Mouse (Mus musculus): ENCODE measurements around the gene Rbfox1. TPM values are rescaled to one million over a fixed set of nuclear protein-coding genes. Genes with fewer than 3 reads are reported as not detected.

Rbfox1 gene
- polyA plus RNA-seq, 1 experiment from 2014 or later, result 103 TPM

DNA sequence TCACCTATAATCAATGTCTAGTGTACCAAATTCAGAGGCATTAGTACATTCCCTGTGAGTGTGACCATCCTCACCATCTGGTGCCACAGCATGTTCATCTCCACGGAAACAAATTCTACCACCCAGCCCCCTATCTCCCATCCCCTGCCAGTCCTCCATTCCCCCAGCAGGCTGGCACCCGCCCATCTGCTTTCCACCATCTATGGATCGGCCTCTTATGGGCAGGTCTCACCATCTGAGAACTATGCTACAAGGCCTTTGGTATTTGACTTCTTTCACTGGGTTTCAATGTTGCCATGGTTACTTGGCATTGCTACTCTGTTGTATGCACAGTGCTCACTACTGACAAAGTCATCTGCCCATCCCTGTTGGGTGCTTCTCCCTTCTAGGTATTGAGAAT lies 1340.8 kb downstream of the Rbfox1 start:
- Histone ChIP-seq H3K9ac (replicated peaks) (no peak overlapping the region), H3K4me2 (replicated peaks) (no peak overlapping the region), H3K27me3 (no peaks in the 10 kb centered on the region), H3K27ac (no peak overlapping the region), H3K4me1 (replicated peaks) (no peaks in the 10 kb centered on the region), H3K9me3 (no peaks in the 10 kb centered on the region), H3K4me3 (replicated peaks) (no peak overlapping the region), H3K36me3 (0 out of 2 replicates have a peak, but pooled peaks cover 3% of the 10 kb centered on the region)
- WGBS, result 81% methylated on average over 3 of the region's 3 CpGs
- ATAC-seq, result peak; percentile 50; the same call in 1 of the 2 replicates

DNA sequence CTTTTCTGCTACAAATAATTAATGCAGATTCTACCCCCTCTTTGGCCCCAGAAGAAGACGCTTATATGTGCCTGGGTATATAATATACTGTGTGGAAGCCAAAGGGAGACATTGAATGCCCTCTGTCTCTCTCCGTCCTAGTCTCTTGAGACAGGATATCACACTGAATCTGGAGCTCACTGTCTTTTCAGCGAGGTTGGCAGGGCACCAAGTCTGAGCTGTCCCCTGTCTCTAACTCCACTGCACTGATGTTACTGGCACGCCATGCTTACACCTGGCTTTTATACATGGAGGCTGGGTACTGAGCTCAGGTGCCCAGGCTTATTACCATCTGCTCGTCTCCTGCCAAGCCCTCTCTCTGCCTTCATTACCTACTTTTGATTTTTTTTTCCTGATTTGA lies 1343.1 kb downstream of the Rbfox1 start:
- Histone ChIP-seq H3K36me3 (0 out of 2 replicates have a peak, but pooled peaks cover 3% of the 10 kb centered on the region), H3K4me3 (replicated peaks) (no peak overlapping the region), H3K27me3 (no peaks in the 10 kb centered on the region), H3K4me1 (replicated peaks) (no peaks in the 10 kb centered on the region), H3K4me2 (replicated peaks) (no peak overlapping the region), H3K9me3 (no peaks in the 10 kb centered on the region), H3K27ac (no peak overlapping the region), H3K9ac (replicated peaks) (no peak overlapping the region)
- no peak for ATAC-seq
- WGBS, result 79% methylated on average over 5 of the region's 5 CpGs

DNA sequence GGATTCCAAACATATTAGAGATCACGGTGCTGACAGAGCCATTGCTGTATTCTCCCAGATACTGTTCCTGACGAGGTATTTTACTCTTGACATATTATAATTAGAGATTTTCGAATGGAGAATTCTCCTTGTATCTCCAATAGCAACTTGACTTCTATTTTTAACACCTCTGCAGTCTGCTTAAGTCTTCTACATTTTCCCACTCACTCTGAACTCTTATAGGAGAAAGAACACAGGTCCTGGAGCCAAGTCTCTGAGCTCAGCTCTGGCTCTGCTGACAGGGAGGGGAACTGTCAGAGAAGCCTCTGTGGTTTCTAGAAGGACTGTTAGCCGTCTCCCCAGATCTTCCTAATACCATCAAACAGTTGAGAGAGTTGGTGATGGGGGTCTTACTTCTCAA lies 1344.1 kb downstream of the Rbfox1 start:
- no peak overlapping the region for H3K9ac ChIP-seq (replicated peaks)
- no peaks in the 10 kb centered on the region for H3K4me1 ChIP-seq (replicated peaks)
- no peaks in the 10 kb centered on the region for H3K27me3 ChIP-seq
- 62% methylated on average over 4 of the region's 4 CpGs for WGBS
- no peak for ATAC-seq
- H3K36me3 ChIP-seq, result 0 out of 2 replicates have a peak, but pooled peaks cover 3% of the 10 kb centered on the region
- no peak overlapping the region for H3K4me2 ChIP-seq (replicated peaks)
- H3K9me3 ChIP-seq, result no peaks in the 10 kb centered on the region
- no peak overlapping the region for H3K27ac ChIP-seq
- no peak overlapping the region for H3K4me3 ChIP-seq (replicated peaks)

DNA sequence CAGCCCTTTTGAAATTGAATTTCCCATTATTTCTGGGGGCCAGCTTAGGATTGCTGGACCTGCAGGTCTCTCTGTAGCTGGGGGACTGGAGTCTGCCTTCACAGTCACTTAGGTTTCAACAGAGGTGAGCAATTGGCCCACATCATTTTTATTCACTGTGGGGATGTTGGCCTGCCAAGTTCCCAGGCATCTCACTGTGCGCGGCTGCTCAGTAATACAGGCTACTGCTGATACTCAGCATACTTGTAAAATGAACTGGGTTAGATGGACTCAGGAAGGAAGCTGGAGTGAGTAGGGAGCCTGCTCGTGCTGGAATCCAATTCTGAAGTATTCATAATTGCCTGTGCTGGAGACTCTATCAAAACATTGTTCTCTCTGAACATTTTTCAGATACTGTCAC lies 1356.5 kb downstream of the Rbfox1 start:
- Histone ChIP-seq H3K27ac (no peak overlapping the region), H3K9me3 (no peaks in the 10 kb centered on the region), H3K4me3 (replicated peaks) (no peak overlapping the region), H3K4me2 (replicated peaks) (no peak overlapping the region), H3K9ac (replicated peaks) (no peak overlapping the region), H3K36me3 (no peaks in the 10 kb centered on the region), H3K27me3 (no peaks in the 10 kb centered on the region), H3K4me1 (replicated peaks) (no peaks in the 10 kb centered on the region)
- 90% methylated on average over 3 of the region's 3 CpGs for WGBS
- ATAC-seq, result no peak

DNA sequence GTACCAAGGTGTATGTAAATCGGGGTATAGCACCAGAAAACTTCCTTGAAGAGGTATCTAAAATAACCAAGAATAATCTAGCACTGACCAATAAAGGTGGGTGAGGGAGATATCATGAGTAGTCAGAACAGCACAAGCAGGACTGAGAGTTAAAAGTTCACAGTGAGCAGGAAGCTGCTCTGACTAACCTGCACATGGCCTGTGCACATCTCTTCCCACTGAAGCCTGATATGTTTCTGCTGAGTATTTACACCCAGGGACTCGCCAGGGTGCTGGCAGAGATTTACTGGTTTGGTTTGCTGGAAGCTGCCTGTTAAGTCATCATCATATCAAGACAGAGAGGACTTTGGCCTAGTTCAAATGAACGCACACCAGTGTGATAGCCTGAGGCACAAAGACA lies 1357.3 kb downstream of the Rbfox1 start:
- 89% methylated on average over 3 of the region's 3 CpGs for WGBS
- no peak overlapping the region for H3K4me2 ChIP-seq (replicated peaks)

DNA sequence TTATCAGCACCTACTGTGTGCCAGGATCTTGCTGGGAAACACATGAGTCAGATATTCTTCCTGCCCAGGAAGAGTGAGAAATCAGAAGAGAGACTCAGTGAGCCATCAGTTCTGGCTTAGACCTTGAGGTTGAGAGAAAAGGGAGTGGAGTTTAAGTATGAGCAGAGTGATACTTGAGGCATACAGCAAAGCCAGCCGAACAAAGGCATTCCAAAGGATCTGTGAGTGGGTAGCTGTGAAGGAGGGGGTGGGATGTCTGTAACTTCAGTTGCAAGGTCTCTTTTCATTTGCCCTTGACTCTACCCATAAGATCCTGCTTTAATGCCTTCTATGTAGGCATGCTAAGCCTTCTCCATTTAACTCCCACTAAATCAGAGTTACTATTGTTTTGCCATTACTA lies 1359.2 kb downstream of the Rbfox1 start:
- WGBS, result 56% methylated on average over 1 of the region's 1 CpGs
- Histone ChIP-seq H3K9ac (replicated peaks) (no peak overlapping the region), H3K4me1 (replicated peaks) (peaks cover under 1% of the 10 kb centered on the region; the same call in 1 of the 2 replicates), H3K27ac (no peak overlapping the region), H3K27me3 (no peaks in the 10 kb centered on the region), H3K4me3 (replicated peaks) (no peak overlapping the region), H3K36me3 (no peaks in the 10 kb centered on the region), H3K4me2 (replicated peaks) (no peak overlapping the region), H3K9me3 (no peaks in the 10 kb centered on the region)
- no peak for ATAC-seq

More for the DNA sequence above, 1357.3 kb downstream of the Rbfox1 start:
- H3K4me3 ChIP-seq (replicated peaks), result no peak overlapping the region
- no peaks in the 10 kb centered on the region for H3K4me1 ChIP-seq (replicated peaks)
- no peaks in the 10 kb centered on the region for H3K9me3 ChIP-seq
- H3K27me3 ChIP-seq, result no peaks in the 10 kb centered on the region
- H3K27ac ChIP-seq, result no peak overlapping the region
- no peak overlapping the region for H3K9ac ChIP-seq (replicated peaks)
- ATAC-seq, result no peak
- no peaks in the 10 kb centered on the region for H3K36me3 ChIP-seq

DNA sequence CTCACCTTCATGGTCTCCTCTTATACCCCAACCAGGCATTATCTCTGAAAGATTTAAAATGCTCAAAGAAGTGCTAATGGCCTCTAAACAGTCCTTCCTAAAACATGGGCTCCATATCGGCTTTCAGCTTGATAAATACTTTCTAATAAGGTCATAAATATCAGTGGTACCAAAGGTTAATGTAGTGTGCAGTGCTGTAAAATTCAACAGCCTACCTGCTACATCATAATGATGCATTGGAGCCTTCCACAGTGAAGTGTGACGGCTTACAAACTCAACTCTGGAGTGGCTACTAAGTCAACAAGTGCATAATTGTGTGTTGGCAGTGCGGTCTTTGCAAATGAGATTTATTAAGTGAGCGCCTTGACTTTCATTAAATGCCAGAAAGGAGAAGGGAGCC lies 1366.5 kb downstream of the Rbfox1 start:
- Histone ChIP-seq H3K36me3 (no peaks in the 10 kb centered on the region), H3K9me3 (no peaks in the 10 kb centered on the region), H3K27me3 (no peaks in the 10 kb centered on the region), H3K4me3 (replicated peaks) (no peak overlapping the region), H3K27ac (no peak overlapping the region), H3K4me2 (replicated peaks) (no peak overlapping the region), H3K9ac (replicated peaks) (no peak overlapping the region), H3K4me1 (replicated peaks) (peaks cover 7% of the 10 kb centered on the region; the same call in 1 of the 2 replicates)
- 79% methylated on average over 4 of the region's 4 CpGs for WGBS
- ATAC-seq, result no peak

DNA sequence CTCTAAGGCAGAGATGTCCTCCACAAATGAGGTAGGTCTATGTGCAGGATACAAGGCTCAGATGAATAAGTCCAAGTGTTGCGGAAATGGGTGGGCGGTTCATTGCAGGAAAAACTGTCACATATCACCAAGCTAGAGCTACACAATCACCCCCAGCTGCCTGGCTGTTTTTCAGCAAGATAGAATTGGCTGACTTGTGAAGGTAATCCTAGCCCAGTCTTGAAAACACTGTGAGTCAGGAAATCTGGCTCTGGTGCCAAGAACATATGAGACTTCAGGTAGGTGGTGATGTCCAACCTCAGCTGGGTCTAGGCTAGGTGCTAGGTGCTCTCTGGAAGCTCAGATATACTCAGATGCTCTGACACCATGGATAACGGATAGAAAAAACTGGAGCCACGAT lies 1372.2 kb downstream of the Rbfox1 start:
- Histone ChIP-seq H3K4me1 (replicated peaks) (no peaks in the 10 kb centered on the region), H3K27me3 (no peaks in the 10 kb centered on the region)

DNA sequence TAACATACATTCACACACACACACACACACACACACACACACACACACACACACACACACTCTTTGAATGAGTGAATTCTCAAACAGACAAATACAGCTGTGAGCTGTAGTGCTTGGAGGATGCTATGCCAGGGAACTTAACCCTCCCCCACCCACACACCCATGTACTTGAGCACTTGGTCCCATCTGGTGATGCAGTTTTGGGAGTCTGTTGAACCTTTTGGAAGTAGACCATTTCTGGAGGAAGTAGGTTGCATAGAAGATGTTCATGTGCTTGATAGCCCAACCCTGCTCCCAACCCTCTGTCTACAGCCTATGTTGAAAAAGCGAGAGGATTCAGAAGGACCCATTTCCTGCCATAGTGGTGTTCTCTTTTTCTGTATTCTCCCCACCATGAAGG lies 1378.1 kb downstream of the Rbfox1 start:
- no peak overlapping the region for H3K4me3 ChIP-seq (replicated peaks)
- no peak for ATAC-seq
- H3K36me3 ChIP-seq, result no peaks in the 10 kb centered on the region
- no peaks in the 10 kb centered on the region for H3K9me3 ChIP-seq
- no peaks in the 10 kb centered on the region for H3K27me3 ChIP-seq
- no peak overlapping the region for H3K27ac ChIP-seq
- no peak overlapping the region for H3K9ac ChIP-seq (replicated peaks)
- no peak overlapping the region for H3K4me2 ChIP-seq (replicated peaks)
- WGBS, result 95% methylated on average over 1 of the region's 1 CpGs
- peaks cover 10% of the 10 kb centered on the region; the same call in 1 of the 2 replicates for H3K4me1 ChIP-seq (replicated peaks)

More for the DNA sequence above, 1372.2 kb downstream of the Rbfox1 start:
- Histone ChIP-seq H3K36me3 (no peaks in the 10 kb centered on the region), H3K27ac (no peak overlapping the region), H3K9me3 (no peaks in the 10 kb centered on the region), H3K4me2 (replicated peaks) (no peak overlapping the region), H3K4me3 (replicated peaks) (no peak overlapping the region), H3K9ac (replicated peaks) (no peak overlapping the region)
- 95% methylated on average over 4 of the region's 4 CpGs for WGBS
- no peak for ATAC-seq

DNA sequence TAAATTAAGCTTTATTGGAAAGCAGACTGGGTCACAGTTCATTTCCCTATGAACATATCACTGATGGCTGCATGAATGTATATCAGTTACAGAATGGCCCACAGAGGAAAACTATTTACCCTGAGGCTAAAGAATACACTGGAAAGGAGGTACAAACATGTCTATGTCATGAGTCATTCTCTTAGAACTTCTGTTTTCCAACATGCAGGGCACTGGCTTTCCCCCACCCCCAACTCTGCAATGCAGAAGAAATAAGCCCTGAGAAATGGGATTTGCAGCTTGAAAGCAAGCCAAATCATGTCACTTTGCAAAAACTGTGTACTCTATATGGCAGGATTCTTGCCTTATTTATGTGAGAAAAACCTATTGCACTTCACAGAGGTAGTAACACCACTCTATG lies 1380.6 kb downstream of the Rbfox1 start:
- Histone ChIP-seq H3K4me1 (replicated peaks) (peaks cover 10% of the 10 kb centered on the region; the same call in 1 of the 2 replicates), H3K4me3 (replicated peaks) (no peak overlapping the region), H3K9ac (replicated peaks) (no peak overlapping the region), H3K4me2 (replicated peaks) (no peak overlapping the region), H3K27ac (0 out of 2 replicates have a peak overlapping the region, but pooled peaks have one; percentile 25), H3K9me3 (no peaks in the 10 kb centered on the region), H3K36me3 (no peaks in the 10 kb centered on the region), H3K27me3 (no peaks in the 10 kb centered on the region)
- no peak for ATAC-seq

DNA sequence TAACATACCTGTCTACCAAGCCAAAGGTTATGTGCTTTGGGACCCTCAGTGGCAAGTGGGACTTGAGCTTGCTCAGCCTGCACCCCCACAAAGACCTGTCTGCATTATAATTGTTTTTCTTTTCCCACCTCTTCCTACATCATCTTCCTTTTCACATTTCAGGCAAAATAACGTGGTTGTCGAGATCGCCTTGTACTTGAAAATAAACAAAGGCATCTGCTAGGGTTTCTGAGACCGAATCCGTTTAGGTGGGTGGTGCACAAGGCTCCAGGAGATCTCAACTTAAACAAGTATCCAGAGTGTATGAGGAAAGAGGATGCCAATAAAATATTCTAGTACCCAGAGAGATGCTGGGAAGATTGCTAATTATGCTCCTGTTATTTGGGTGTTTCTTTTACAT lies 1390.3 kb downstream of the Rbfox1 start:
- H3K9ac ChIP-seq (replicated peaks), result no peak overlapping the region
- H3K9me3 ChIP-seq, result no peaks in the 10 kb centered on the region
- no peak overlapping the region for H3K4me2 ChIP-seq (replicated peaks)
- 0 out of 2 replicates have a peak, but pooled peaks cover 5% of the 10 kb centered on the region for H3K4me1 ChIP-seq (replicated peaks)
- no peaks in the 10 kb centered on the region for H3K27me3 ChIP-seq
- WGBS, result 91% methylated on average over 5 of the region's 5 CpGs
- ATAC-seq, result no peak
- H3K27ac ChIP-seq, result no peak overlapping the region
- H3K4me3 ChIP-seq (replicated peaks), result no peak overlapping the region
- no peaks in the 10 kb centered on the region for H3K36me3 ChIP-seq

DNA sequence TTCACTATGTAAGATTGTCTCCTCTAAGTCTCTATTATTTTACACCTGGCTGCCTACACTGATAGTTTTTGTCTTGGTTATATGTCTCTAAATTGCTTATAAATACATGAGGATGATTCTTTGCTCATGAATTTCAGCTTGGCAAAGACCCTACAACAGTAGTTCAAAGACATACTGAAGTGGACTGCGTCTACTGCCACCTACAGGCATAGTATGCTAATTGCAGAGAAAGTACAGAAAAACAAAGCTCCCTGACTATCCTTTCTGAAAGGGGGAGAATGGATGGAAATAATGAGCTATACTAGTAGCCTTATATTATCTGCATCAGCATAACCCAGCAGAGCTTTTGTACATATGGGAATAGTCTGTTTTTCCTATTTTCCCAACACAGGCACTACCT lies 1390.7 kb downstream of the Rbfox1 start:
- Histone ChIP-seq H3K4me1 (replicated peaks) (0 out of 2 replicates have a peak, but pooled peaks cover 5% of the 10 kb centered on the region), H3K27ac (no peak overlapping the region), H3K9ac (replicated peaks) (no peak overlapping the region), H3K4me2 (replicated peaks) (no peak overlapping the region), H3K27me3 (no peaks in the 10 kb centered on the region), H3K36me3 (no peaks in the 10 kb centered on the region), H3K9me3 (no peaks in the 10 kb centered on the region), H3K4me3 (replicated peaks) (no peak overlapping the region)
- WGBS, result 44% methylated on average over 1 of the region's 1 CpGs
- ATAC-seq, result no peak

DNA sequence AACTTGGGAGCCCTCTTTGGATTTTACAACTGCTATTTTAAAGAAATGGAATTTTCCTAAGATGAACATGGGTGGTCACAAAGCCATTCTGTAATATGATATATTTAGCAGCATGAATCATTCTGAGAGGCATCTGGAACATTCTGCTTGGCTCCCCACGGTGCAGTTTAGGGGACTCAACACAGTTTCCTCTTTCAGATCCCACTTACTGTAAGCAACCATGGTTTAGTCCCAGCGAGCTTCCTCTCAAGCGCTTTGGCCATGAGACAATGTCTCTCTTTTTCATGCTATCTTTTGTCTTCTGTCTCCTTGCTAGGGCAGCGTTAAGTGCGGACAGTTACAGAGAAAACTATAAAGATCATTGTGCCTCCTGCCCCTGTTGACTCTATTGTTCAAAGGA lies 1394.4 kb downstream of the Rbfox1 start:
- no peaks in the 10 kb centered on the region for H3K9me3 ChIP-seq
- no peak overlapping the region for H3K9ac ChIP-seq (replicated peaks)
- no peak for ATAC-seq

More for the DNA sequence above, 1394.4 kb downstream of the Rbfox1 start:
- 78% methylated on average over 5 of the region's 5 CpGs for WGBS
- Histone ChIP-seq H3K4me3 (replicated peaks) (no peak overlapping the region), H3K4me1 (replicated peaks) (no peaks in the 10 kb centered on the region), H3K4me2 (replicated peaks) (no peak overlapping the region), H3K36me3 (no peaks in the 10 kb centered on the region), H3K27me3 (no peaks in the 10 kb centered on the region), H3K27ac (no peak overlapping the region)

Data from midbrain, embryonic 13.5 days (tissue).